Mouse (Mus musculus) liver, embryonic 16.5 days (tissue): ENCODE measurements around the gene Gm28048. TPM values are rescaled to one million over a fixed set of nuclear protein-coding genes. Genes with fewer than 3 reads are reported as not detected.

Source experiments
- ATAC-seq: fragments of 200-750 bp; cut with Nextera tagmentation; 2 replicates; pipeline ENCODE4 v1.8.0; 2017; ENCODE audit warnings: low read depth, mild to moderate bottlenecking, moderate number of reproducible peaks, moderate library complexity
- H3K27ac ChIP-seq: fragments of 300-500 bp; sonication (generic); 2 replicates; pipeline ENCODE4 v1.5.1; 2014; ENCODE audit warnings: mild to moderate bottlenecking, low read length
- H3K27me3 ChIP-seq: fragments of 300-500 bp; sonication (generic); 2 replicates; pipeline ENCODE4 v1.6.1; 2014; ENCODE audit warnings: low read depth, low read length, mixed read lengths; ENCODE audit not compliant: control insufficient read depth, insufficient read depth
- H3K36me3 ChIP-seq: fragments of 300-500 bp; sonication (generic); 2 replicates; pipeline ENCODE4 v1.6.1; 2014; ENCODE audit warnings: mild to moderate bottlenecking; ENCODE audit not compliant: control insufficient read depth, insufficient read depth
- H3K4me1 ChIP-seq: fragments of 300-500 bp; sonication (generic); 2 replicates; pipeline ENCODE4 v1.6.1; 2014; ENCODE audit warnings: low read depth, low read length, mixed read lengths; ENCODE audit not compliant: control insufficient read depth
- H3K4me2 ChIP-seq: fragments of 300-500 bp; sonication (generic); 2 replicates; pipeline ENCODE4 v1.6.1; 2014; ENCODE audit warnings: low read depth, low read length, mixed read lengths
- H3K4me3 ChIP-seq: fragments of 300-500 bp; sonication (generic); 2 replicates; pipeline ENCODE4 v1.5.1; 2014; ENCODE audit warnings: low read depth, mild to moderate bottlenecking, low read length
- H3K9ac ChIP-seq: fragments of 300-500 bp; sonication (generic); 2 replicates; pipeline ENCODE4 v1.6.1; 2014; ENCODE audit warnings: low read depth, low read length
- H3K9me3 ChIP-seq: fragments of 300-500 bp; sonication (generic); replicated peaks from 2 replicates; pipeline ENCODE4 v1.6.1; 2016; ENCODE audit warnings: low read length; ENCODE audit not compliant: control insufficient read depth
- WGBS: fragments of 180-500 bp; shearing (Covaris S2); extraction: QIAGEN DNeasy Blood & Tissue Kit; methylation state at CpG from one replicate; pipeline ENCODE4 v1.1.7; 2014; ENCODE audit not compliant: insufficient replicate concordance; 5-methylcytosine and 5-hydroxymethylcytosine counted together
- polyA plus RNA-seq: library from polyadenylated mRNA; unstranded; fragments of >200 nt; fragmentation: Nextera tagmentation; extraction: Ambion mirVana; gene quantifications from 2 replicates; pipeline ENCODE4 v1.2.1, GENCODE M21; 2015

The Gm28048 gene
- polyA plus RNA-seq, 1 experiment from 2014 or later: 6.4 TPM

GRCm38 (mm10) chr11:22813427-22813826 is 168.5 kb downstream of the Gm28048 start:
- peak; percentile 55; the same call in 1 of the 2 replicates for ATAC-seq
- H3K27me3 ChIP-seq: no peaks in the 10 kb centered on the region
- H3K36me3 ChIP-seq: no peaks in the 10 kb centered on the region
- H3K4me2 ChIP-seq: no peak overlapping the region
- peak overlapping the region; percentile 26 for H3K27ac ChIP-seq
- WGBS: 13% methylated on average over 3 of the region's 3 CpGs
- H3K4me3 ChIP-seq: no peak overlapping the region
- peaks cover 17% of the 10 kb centered on the region for H3K4me1 ChIP-seq
- H3K9ac ChIP-seq: no peak overlapping the region
- H3K9me3 ChIP-seq: no peaks in the 10 kb centered on the region

- no peak overlapping the region for H3K9ac ChIP-seq
- no peak overlapping the region for H3K4me3 ChIP-seq
- no peak overlapping the region for H3K27ac ChIP-seq
- H3K9me3 ChIP-seq: no peaks in the 10 kb centered on the region
- peaks cover 26% of the 10 kb centered on the region for H3K4me1 ChIP-seq
- H3K4me2 ChIP-seq: no peak overlapping the region
- H3K36me3 ChIP-seq: no peaks in the 10 kb centered on the region
- WGBS: 80% methylated on average over 3 of the region's 3 CpGs
- H3K27me3 ChIP-seq: no peaks in the 10 kb centered on the region
- no peak for ATAC-seq
Measured at GRCm38 (mm10) chr11:22811413-22811812, 170.5 kb downstream of the Gm28048 start.

- Histone ChIP-seq H3K4me2 (no peak overlapping the region), H3K27ac (no peak overlapping the region), H3K27me3 (no peaks in the 10 kb centered on the region), H3K4me1 (peaks cover 26% of the 10 kb centered on the region), H3K36me3 (no peaks in the 10 kb centered on the region), H3K4me3 (no peak overlapping the region), H3K9me3 (no peaks in the 10 kb centered on the region), H3K9ac (no peak overlapping the region)
- ATAC-seq: peak; percentile 47
- WGBS: 17% methylated on average over 7 of the region's 7 CpGs
Measured at GRCm38 (mm10) chr11:22809465-22810096, 172.3 kb downstream of the Gm28048 start.

GRCm38 (mm10) chr11:22808040-22808439 is 173.8 kb downstream of the Gm28048 start:
- Histone ChIP-seq H3K4me3 (no peak overlapping the region), H3K4me2 (no peak overlapping the region), H3K27ac (no peak overlapping the region), H3K9ac (no peak overlapping the region), H3K4me1 (peaks cover 22% of the 10 kb centered on the region), H3K36me3 (no peaks in the 10 kb centered on the region), H3K27me3 (no peaks in the 10 kb centered on the region), H3K9me3 (no peaks in the 10 kb centered on the region)
- peak; percentile 68 for ATAC-seq

- Histone ChIP-seq H3K36me3 (no peaks in the 10 kb centered on the region), H3K27ac (no peak overlapping the region), H3K4me1 (peaks cover 18% of the 10 kb centered on the region), H3K9ac (no peak overlapping the region), H3K9me3 (no peaks in the 10 kb centered on the region), H3K4me3 (no peak overlapping the region), H3K4me2 (no peak overlapping the region), H3K27me3 (no peaks in the 10 kb centered on the region)
- ATAC-seq: no peak
- WGBS: 57% methylated on average over 1 of the region's 1 CpGs
Measured at GRCm38 (mm10) chr11:22805171-22805570, 176.7 kb downstream of the Gm28048 start.

GRCm38 (mm10) chr11:22799987-22800424 is 181.9 kb downstream of the Gm28048 start:
- no peak overlapping the region for H3K4me2 ChIP-seq
- WGBS: 30% methylated on average over 9 of the region's 9 CpGs
- peak; percentile 47; the same call in 1 of the 2 replicates for ATAC-seq
- H3K27ac ChIP-seq: no peak overlapping the region
- no peaks in the 10 kb centered on the region for H3K4me1 ChIP-seq
- H3K4me3 ChIP-seq: no peak overlapping the region
- H3K36me3 ChIP-seq: no peaks in the 10 kb centered on the region
- no peak overlapping the region for H3K9ac ChIP-seq
- H3K27me3 ChIP-seq: no peaks in the 10 kb centered on the region
- H3K9me3 ChIP-seq: no peaks in the 10 kb centered on the region

- Histone ChIP-seq H3K4me1 (peaks cover 2% of the 10 kb centered on the region; the same call in 1 of the 2 replicates), H3K9me3 (no peaks in the 10 kb centered on the region), H3K4me3 (no peak overlapping the region), H3K27ac (no peak overlapping the region), H3K36me3 (no peaks in the 10 kb centered on the region), H3K9ac (no peak overlapping the region), H3K27me3 (no peaks in the 10 kb centered on the region), H3K4me2 (no peak overlapping the region)
- no peak for ATAC-seq
- 65% methylated on average over 5 of the region's 5 CpGs for WGBS
Measured at GRCm38 (mm10) chr11:22798916-22799315, 183.0 kb downstream of the Gm28048 start.

- no peak for ATAC-seq
- H3K4me1 ChIP-seq: peaks cover 13% of the 10 kb centered on the region
- no peak overlapping the region for H3K9ac ChIP-seq
- no peak overlapping the region for H3K27ac ChIP-seq
- H3K4me3 ChIP-seq: no peak overlapping the region
- no peaks in the 10 kb centered on the region for H3K9me3 ChIP-seq
- WGBS: 64% methylated on average over 1 of the region's 1 CpGs
- no peak overlapping the region for H3K4me2 ChIP-seq
- H3K36me3 ChIP-seq: no peaks in the 10 kb centered on the region
- H3K27me3 ChIP-seq: no peaks in the 10 kb centered on the region
Measured at GRCm38 (mm10) chr11:22794734-22795133, 187.2 kb downstream of the Gm28048 start.

GRCm38 (mm10) chr11:22793881-22794203 is 188.0 kb downstream of the Gm28048 start:
- no peak overlapping the region for H3K27ac ChIP-seq
- peak; percentile 79 for ATAC-seq
- H3K9ac ChIP-seq: no peak overlapping the region
- 13% methylated on average over 1 of the region's 1 CpGs for WGBS
- peaks cover 13% of the 10 kb centered on the region for H3K4me1 ChIP-seq
- H3K36me3 ChIP-seq: no peaks in the 10 kb centered on the region
- H3K9me3 ChIP-seq: no peaks in the 10 kb centered on the region
- no peak overlapping the region for H3K4me3 ChIP-seq
- H3K27me3 ChIP-seq: no peaks in the 10 kb centered on the region
- 0 out of 2 replicates have a peak overlapping the region, but pooled peaks have one; percentile 12 for H3K4me2 ChIP-seq
